Mouse (Mus musculus) ovary, postnatal 10 days (tissue): ENCODE measurements at regions not wholly inside any gene's neighbourhood (a gene's known extent, or its start where the extent isn't known, plus 50 kb on each side); places are given as distances from the start of the nearest gene placed in this dataset.

Experiments used
- DNase-seq: peaks from one replicate; pipeline ENCODE4 v3.0.0; 2022; ENCODE audit warnings: low spot score

- no peak for DNase-seq
Observed at GRCm38 (mm10) chr11:43952151-43952550, 51.1 kb upstream of the Adra1b start.

GRCm38 (mm10) chr11:43958241-43958975 is 57.4 kb upstream of the Adra1b start:
- no peak for DNase-seq

- no peak for DNase-seq
Observed at GRCm38 (mm10) chr11:43958976-43959315, 57.9 kb upstream of the Adra1b start.

- no peak for DNase-seq
Observed at GRCm38 (mm10) chr11:43960348-43961105, 59.5 kb upstream of the Adra1b start.

GRCm38 (mm10) chr11:43961398-43962070 is 60.5 kb upstream of the Adra1b start:
- no peak for DNase-seq

GRCm38 (mm10) chr11:43967764-43968163 is 66.8 kb upstream of the Adra1b start:
- no peak for DNase-seq

GRCm38 (mm10) chr11:43971886-43972285 is 70.9 kb upstream of the Adra1b start:
- DNase-seq = no peak

- no peak for DNase-seq
Observed at GRCm38 (mm10) chr11:43976024-43976423, 75.0 kb upstream of the Adra1b start.

- DNase-seq = no peak
Observed at GRCm38 (mm10) chr11:43979406-43979805, 78.4 kb upstream of the Adra1b start.

- no peak for DNase-seq
Observed at GRCm38 (mm10) chr11:43980444-43980843, 79.4 kb upstream of the Adra1b start.

GRCm38 (mm10) chr11:43989911-43990430 is 89.0 kb upstream of the Adra1b start:
- DNase-seq = no peak

- no peak for DNase-seq
Observed at GRCm38 (mm10) chr11:43992011-43992471, 91.0 kb upstream of the Adra1b start.

GRCm38 (mm10) chr11:43998046-43998725 is 97.2 kb upstream of the Adra1b start:
- DNase-seq = no peak

- no peak for DNase-seq
Observed at GRCm38 (mm10) chr11:44000056-44000455, 99.0 kb upstream of the Adra1b start.

- DNase-seq = no peak
Observed at GRCm38 (mm10) chr11:44001843-44002589, 101.0 kb upstream of the Adra1b start.

- DNase-seq = no peak
Observed at GRCm38 (mm10) chr11:44002716-44003522, 101.9 kb upstream of the Adra1b start.

GRCm38 (mm10) chr11:44007526-44008040 is 106.6 kb upstream of the Adra1b start:
- no peak for DNase-seq

- DNase-seq = no peak
Observed at GRCm38 (mm10) chr11:44012314-44012713, 111.3 kb upstream of the Adra1b start.

GRCm38 (mm10) chr11:44013841-44014240 is 112.8 kb upstream of the Adra1b start:
- no peak for DNase-seq

- DNase-seq = no peak
Observed at GRCm38 (mm10) chr11:44021638-44022037, 120.6 kb upstream of the Adra1b start.
